Mouse (Mus musculus): ENCODE data around the gene Slc12a7. TPM values are rescaled to one million over a fixed set of nuclear protein-coding genes. Genes with fewer than 3 reads are reported as not detected.

Slc12a7 gene
- total RNA-seq, 2 experiments from 2014 or later = 145 to 150 TPM

DNA sequence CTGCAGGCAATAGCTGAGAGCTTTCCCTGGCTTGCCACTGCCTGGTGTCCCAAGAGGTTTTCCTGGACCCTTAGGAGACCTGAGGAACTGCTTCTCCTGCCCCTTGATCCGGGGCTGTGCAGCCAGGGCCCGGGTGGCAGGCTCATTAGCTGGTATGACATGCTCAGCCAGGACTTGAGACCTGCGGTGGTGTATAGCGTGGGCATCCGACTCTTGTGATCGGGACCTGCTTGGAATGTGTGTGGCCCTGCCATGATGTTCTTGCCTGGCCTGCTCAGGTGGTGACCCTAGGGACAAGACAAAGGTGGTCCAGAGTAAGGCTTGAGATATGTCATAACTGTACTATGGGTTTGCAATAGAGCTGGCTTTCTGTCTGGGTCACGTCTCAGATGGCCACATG lies 88.4 kb downstream of the Slc12a7 start:
- DNase-seq = no peak

DNA sequence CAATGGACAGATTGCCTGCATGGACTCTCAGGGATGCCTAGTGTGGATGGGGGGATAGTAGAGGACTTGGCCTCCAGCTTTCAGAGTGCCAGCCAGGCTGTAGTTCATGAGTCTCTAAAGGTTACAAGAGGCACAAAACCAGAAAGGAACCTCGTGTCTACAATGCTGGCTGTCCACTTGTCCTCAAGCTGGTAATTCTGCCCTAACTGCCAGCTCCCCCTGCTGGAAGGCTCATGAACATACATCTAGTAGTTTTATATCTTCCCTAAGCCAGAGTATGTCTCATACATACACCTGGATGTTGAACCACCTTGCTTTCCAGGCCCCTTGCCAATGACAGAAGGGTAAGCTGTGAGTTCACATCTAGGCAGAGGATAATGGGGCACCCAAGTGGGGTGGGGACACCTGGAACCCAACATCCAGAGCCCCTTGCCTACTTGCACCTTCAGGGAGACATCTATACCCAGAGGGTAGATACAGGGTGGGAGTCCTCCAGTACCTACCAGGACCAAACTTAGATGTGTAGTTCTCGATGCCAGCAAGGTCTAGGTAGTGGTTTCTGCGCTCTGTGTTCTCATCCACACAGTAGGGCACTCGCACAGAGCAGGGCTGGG lies 89.4 kb downstream of the Slc12a7 start:
- DNase-seq = peak; percentile 80

DNA sequence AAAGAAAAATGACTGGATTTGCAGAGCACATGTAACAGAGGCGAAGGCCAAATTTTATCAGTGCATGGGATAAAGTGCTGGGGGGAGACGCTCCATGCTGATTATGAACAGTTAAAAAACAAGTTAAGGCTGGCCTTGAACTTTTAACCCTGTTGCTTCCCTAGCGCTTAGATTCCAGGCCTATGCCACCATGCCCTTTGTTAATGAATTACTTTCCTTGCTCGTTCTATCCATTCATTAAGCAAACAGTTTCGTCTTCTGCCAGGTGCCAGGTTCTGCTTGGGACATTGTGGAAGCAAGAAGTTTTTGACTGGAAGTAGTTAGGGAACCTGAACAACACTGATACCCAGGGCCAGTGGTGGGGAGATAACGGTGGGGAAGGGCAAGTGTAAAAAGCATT lies 90.8 kb downstream of the Slc12a7 start:
- DNase-seq = no peak

- DNase-seq = no peak
These were observed 94.3 kb downstream of the Slc12a7 start for GRCm38 (mm10) chr13:73827243-73827642.

GRCm38 (mm10) chr13:73831486-73831885 lies 98.6 kb downstream of the Slc12a7 start:
- peak; percentile 82 for DNase-seq

DNA sequence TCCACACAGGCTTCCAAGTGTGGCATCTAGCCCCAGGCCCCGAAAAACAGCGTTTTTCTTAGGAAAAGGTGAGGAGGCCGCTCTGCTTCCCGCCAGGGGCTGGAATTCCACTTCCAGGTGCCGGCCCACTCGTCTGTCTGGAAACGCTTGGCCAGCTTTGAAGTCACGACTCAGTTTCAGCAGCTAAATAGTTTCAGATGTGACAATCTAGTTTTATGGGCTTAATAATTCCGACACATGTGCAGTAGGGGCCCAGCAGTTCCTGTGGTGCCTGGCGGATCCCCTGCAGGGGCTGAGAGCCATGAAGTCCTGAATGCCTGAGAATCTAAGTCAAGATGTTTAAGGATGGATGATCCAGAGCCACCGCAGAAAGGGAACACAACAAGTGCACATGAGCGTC lies 100.9 kb downstream of the Slc12a7 start:
- no peak for DNase-seq

GRCm38 (mm10) chr13:73835791-73836190 lies 102.9 kb downstream of the Slc12a7 start:
- no peak for DNase-seq

GRCm38 (mm10) chr13:73836491-73836890 lies 103.6 kb downstream of the Slc12a7 start:
- DNase-seq = no peak

GRCm38 (mm10) chr13:73837708-73838107 lies 104.8 kb downstream of the Slc12a7 start:
- DNase-seq = no peak

DNA sequence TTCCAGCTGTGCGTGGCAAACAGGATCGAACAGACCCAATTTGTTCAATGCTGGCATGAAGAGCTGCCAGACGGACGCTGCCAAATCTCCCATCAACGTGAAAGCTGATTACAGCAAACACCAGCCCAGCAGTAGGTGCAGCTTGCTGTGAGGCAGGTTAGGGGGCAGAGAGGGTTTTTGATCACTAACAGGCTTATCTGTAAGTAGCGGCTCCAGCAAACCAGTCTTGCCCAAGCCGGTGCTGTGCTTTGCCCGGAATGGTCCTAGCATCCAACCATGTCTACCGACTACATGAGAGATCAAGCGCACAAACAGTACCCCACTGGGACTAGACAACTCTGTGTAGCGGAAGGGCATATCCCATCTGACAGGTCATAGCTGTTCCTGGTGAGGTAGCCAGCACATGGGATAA lies 106.2 kb downstream of the Slc12a7 start:
- DNase-seq = no peak

DNA sequence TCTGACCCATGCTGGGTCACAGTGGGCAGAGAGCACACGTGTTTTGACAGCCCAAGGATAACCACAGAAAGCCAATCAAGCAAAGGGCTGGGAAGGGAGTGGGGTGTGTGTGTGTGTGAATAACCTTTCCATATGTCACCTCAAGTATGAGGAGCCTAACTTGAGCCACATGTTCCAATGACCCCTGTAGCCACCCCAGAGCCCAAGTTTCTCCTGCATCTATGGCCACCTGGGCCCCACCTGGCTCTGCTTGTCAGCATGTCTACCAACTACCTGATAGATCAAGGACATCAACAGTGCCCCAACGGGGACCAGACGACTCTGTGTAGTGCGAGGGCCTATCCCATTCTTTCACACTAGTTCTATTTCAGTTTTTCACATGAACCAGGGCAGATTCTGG lies 106.8 kb downstream of the Slc12a7 start:
- no peak for DNase-seq

DNA sequence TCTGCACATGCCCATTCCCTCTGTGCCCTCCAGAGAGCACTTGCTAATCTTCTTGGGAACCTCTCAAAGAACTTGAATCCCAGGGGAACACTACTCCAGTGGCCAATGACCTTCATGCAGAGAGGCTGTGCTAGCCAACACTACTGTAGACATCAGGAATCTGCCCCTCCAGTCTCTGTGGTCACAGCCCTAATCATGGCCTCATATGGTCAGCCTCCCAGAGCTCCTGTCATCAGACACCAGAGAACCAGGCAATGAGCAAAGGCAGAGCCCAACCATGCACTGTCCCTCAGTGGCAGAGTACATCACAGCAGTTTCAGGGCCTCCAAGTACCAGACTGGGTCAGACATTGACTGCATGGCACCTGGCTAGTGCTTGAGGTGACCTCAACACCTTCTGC lies 109.8 kb downstream of the Slc12a7 start:
- DNase-seq = peak; percentile 59

- DNase-seq = peak; percentile 37
These were observed 113.9 kb downstream of the Slc12a7 start for GRCm38 (mm10) chr13:73846589-73847464.

- DNase-seq = peak; percentile 92
These were observed 114.6 kb downstream of the Slc12a7 start, which contains the start of gene Nkd2 for GRCm38 (mm10) chr13:73847465-73847836. TSS of gene Nkd2 (minus strand) at chr13:73847631.

Other genes with a start within 250 kb of the Slc12a7 start
- not detected for gene Slc6a3, start 196.3 kb upstream of the Slc12a7 start, total RNA-seq (2021)
- 10 to 100 TPM; 83.5 to 85.8 TPM for gene Clptm1l, start 129.1 kb upstream of the Slc12a7 start, total RNA-seq (2021)
- under 1 TPM; 0.56 to 0.60 TPM for gene Tert, start 106.2 kb upstream of the Slc12a7 start, total RNA-seq (2021)
- gene Slc6a18, start 55.1 kb upstream of the Slc12a7 start, total RNA-seq (2021) = not detected
- gene Slc6a19, start 28.2 kb upstream of the Slc12a7 start, total RNA-seq (2021) = not detected
- gene Nkd2, start 114.5 kb downstream of the Slc12a7 start, total RNA-seq (2021) = 1 to 10 TPM; 9.2 to 9.7 TPM
- gene Trip13, start 204.7 kb downstream of the Slc12a7 start, total RNA-seq (2021) = 10 to 100 TPM; 11.8 to 14.3 TPM
- 10 to 100 TPM; 39.3 to 41.8 TPM for gene Brd9, start 204.7 kb downstream of the Slc12a7 start, total RNA-seq (2021)
- gene Zdhhc11, start 230.8 kb downstream of the Slc12a7 start, total RNA-seq (2021) = not detected